Mouse (Mus musculus) kidney, adult 2 months (tissue): Measurements from ENCODE around the gene Mtch2. TPM values are rescaled to one million over a fixed set of nuclear protein-coding genes. Genes with fewer than 3 reads are reported as not detected.
"Not testable (repeated sequence)": the region's sequence is repeated elsewhere in the genome, so short reads cannot be mapped to it uniquely, and the experiment has no call there.

Source experiments
- DNase-seq: peaks from one replicate; pipeline ENCODE4 v3.0.0; 2021
- H3K27ac ChIP-seq: fragments of 200-500 bp; 2 replicates; pipeline ENCODE4 v1.5.1; 2012; ENCODE audit warnings: low read depth, low read length, control low read depth, inconsistent platforms; ENCODE audit not compliant: insufficient read depth
- H3K27me3 ChIP-seq: fragments of 200-500 bp; replicated peaks from 2 replicates; pipeline ENCODE4 v1.6.1; 2012; ENCODE audit warnings: mild to moderate bottlenecking, moderate library complexity, low read length, inconsistent platforms; ENCODE audit not compliant: control insufficient read depth, insufficient read depth
- H3K36me3 ChIP-seq: fragments of 200-500 bp; 2 replicates; pipeline ENCODE4 v1.6.1; 2012; ENCODE audit warnings: mild to moderate bottlenecking, moderate library complexity, low read length, inconsistent platforms; ENCODE audit not compliant: control insufficient read depth, insufficient read depth
- H3K4me1 ChIP-seq: fragments of 200-500 bp; 2 replicates; pipeline ENCODE4 v1.6.1; 2011; ENCODE audit warnings: low read length; ENCODE audit not compliant: control insufficient read depth, insufficient read depth
- H3K4me3 ChIP-seq: fragments of 200-500 bp; 2 replicates; pipeline ENCODE4 v1.5.1; 2011; ENCODE audit warnings: mild to moderate bottlenecking, low read depth, low read length, control low read depth; ENCODE audit not compliant: insufficient read depth
- CTCF ChIP-seq: fragments of 200-500 bp; conservative IDR thresholded peaks from 2 replicates; pipeline ENCODE4 v1.5.1; 2011; ENCODE audit warnings: low read depth, mild to moderate bottlenecking, control low read depth, low read length, moderate library complexity, mixed read lengths; ENCODE audit not compliant: insufficient read depth, insufficient read length
- POLR2A ChIP-seq: fragments of 200-500 bp; IDR thresholded peaks from one replicate; pipeline ENCODE4 v1.6.1; 2011; ENCODE audit warnings: low read depth, low read length, control low read depth
- WGBS: fragments of 180-500 bp; shearing (Covaris S2); methylation state at CpG from one replicate; pipeline ENCODE4 v1.1.7; 2018; 5-methylcytosine and 5-hydroxymethylcytosine counted together
- polyA plus RNA-seq: library from polyadenylated mRNA; depleted of rRNA; stranded (reverse); fragments of >200 nt; gene quantifications from 2 replicates; pipeline ENCODE4 v1.2.3, GENCODE M21; 2012

Gene Mtch2
- polyA plus RNA-seq, 1 experiment, result 144 TPM

- Histone ChIP-seq H3K36me3 (no peaks in the 10 kb centered on the region), H3K27me3 (no peaks in the 10 kb centered on the region; the same call in 1 of the 2 replicates), H3K27ac (no peak overlapping the region), H3K4me3 (no peak overlapping the region), H3K4me1 (no peaks in the 10 kb centered on the region)
- DNase-seq, result no peak
- 94% methylated on average over 2 of the region's 2 CpGs for WGBS
- TF ChIP-seq CTCF (no peak), POLR2A (no peak)
These were observed 24.0 kb upstream of the Mtch2 start for GRCm38 (mm10) chr2:90822978-90823377.

- no peaks in the 10 kb centered on the region for H3K4me1 ChIP-seq
- no peaks in the 10 kb centered on the region for H3K27me3 ChIP-seq
- no peak overlapping the region for H3K4me3 ChIP-seq
- H3K36me3 ChIP-seq, result no peaks in the 10 kb centered on the region
- 90% methylated on average over 6 of the region's 6 CpGs for WGBS
- DNase-seq, result no peak
- no peak for TF ChIP-seq CTCF
- no peak for TF ChIP-seq POLR2A
- no peak overlapping the region for H3K27ac ChIP-seq
These were observed 23.2 kb upstream of the Mtch2 start for GRCm38 (mm10) chr2:90823781-90824180.

- not testable (repeated sequence) for H3K36me3 ChIP-seq, H3K4me1 ChIP-seq, DNase-seq, H3K27me3 ChIP-seq, H3K27ac ChIP-seq, H3K4me3 ChIP-seq
- WGBS, result 39% methylated on average over 10 of the region's 10 CpGs
These were observed 22.4 kb upstream of the Mtch2 start for GRCm38 (mm10) chr2:90824528-90824927.

GRCm38 (mm10) chr2:90825515-90826172, 21.3 kb upstream of the Mtch2 start:
- TF ChIP-seq POLR2A (no peak), CTCF (no peak)
- H3K36me3 ChIP-seq, result no peaks in the 10 kb centered on the region
- no peaks in the 10 kb centered on the region for H3K4me1 ChIP-seq
- H3K4me3 ChIP-seq, result no peak overlapping the region
- no peak for DNase-seq
- no peak overlapping the region for H3K27ac ChIP-seq
- 86% methylated on average over 11 of the region's 11 CpGs for WGBS
- H3K27me3 ChIP-seq, result no peaks in the 10 kb centered on the region

GRCm38 (mm10) chr2:90828739-90829138, 18.2 kb upstream of the Mtch2 start:
- Histone ChIP-seq H3K4me3 (no peak overlapping the region), H3K4me1 (no peaks in the 10 kb centered on the region), H3K36me3 (no peaks in the 10 kb centered on the region), H3K27me3 (no peaks in the 10 kb centered on the region), H3K27ac (no peak overlapping the region)
- DNase-seq, result no peak
- 50% methylated on average over 7 of the region's 7 CpGs for WGBS
- no peak for TF ChIP-seq POLR2A
- no peak for TF ChIP-seq CTCF

GRCm38 (mm10) chr2:90833502-90833901, 13.5 kb upstream of the Mtch2 start:
- no peaks in the 10 kb centered on the region for H3K36me3 ChIP-seq
- no peak overlapping the region for H3K4me3 ChIP-seq

GRCm38 (mm10) chr2:90838621-90839020, 8.3 kb upstream of the Mtch2 start:
- TF ChIP-seq CTCF, result no peak
- no peak for DNase-seq
- H3K4me1 ChIP-seq, result no peaks in the 10 kb centered on the region; the same call in 1 of the 2 replicates
- H3K27ac ChIP-seq, result no peak overlapping the region
- no peaks in the 10 kb centered on the region for H3K27me3 ChIP-seq
- no peak overlapping the region for H3K4me3 ChIP-seq
- no peaks in the 10 kb centered on the region for H3K36me3 ChIP-seq
- 92% methylated on average over 2 of the region's 2 CpGs for WGBS

More at GRCm38 (mm10) chr2:90833502-90833901, 13.5 kb upstream of the Mtch2 start:
- H3K27ac ChIP-seq, result no peak overlapping the region
- H3K27me3 ChIP-seq, result no peaks in the 10 kb centered on the region
- no peak for DNase-seq
- no peak for TF ChIP-seq CTCF
- no peak for TF ChIP-seq POLR2A
- WGBS, result 83% methylated on average over 5 of the region's 5 CpGs
- no peaks in the 10 kb centered on the region for H3K4me1 ChIP-seq
